Mouse (Mus musculus) lung, embryonic 15.5 days (tissue): ENCODE measurements around the gene Exoc3l2. TPM values are rescaled to one million over a fixed set of nuclear protein-coding genes. Genes with fewer than 3 reads are reported as not detected.
"Not testable (repeated sequence)": the region's sequence is repeated elsewhere in the genome, so short reads cannot be mapped to it uniquely, and the experiment has no call there.

ENCODE experiments used
- ATAC-seq: fragments of 200-750 bp; cut with Nextera tagmentation; 2 replicates; pipeline ENCODE4 v1.8.0; 2017; ENCODE audit warnings: moderate number of reproducible peaks, borderline replicate concordance; ENCODE audit not compliant: low FRiP score, low TSS enrichment; ENCODE audit errors: extremely low read depth
- H3K27ac ChIP-seq: fragments of 300-500 bp; sonication (generic); 2 replicates; pipeline ENCODE4 v1.5.1; 2015; ENCODE audit warnings: moderate library complexity, mild to moderate bottlenecking, inconsistent platforms
- H3K27me3 ChIP-seq: fragments of 300-500 bp; sonication (generic); 2 replicates; pipeline ENCODE4 v1.6.1; 2015; ENCODE audit warnings: inconsistent platforms
- H3K36me3 ChIP-seq: fragments of 300-500 bp; sonication (generic); 2 replicates; pipeline ENCODE4 v1.6.1; 2015; ENCODE audit warnings: inconsistent platforms
- H3K4me1 ChIP-seq: fragments of 300-500 bp; sonication (generic); 2 replicates; pipeline ENCODE4 v1.6.1; 2015; ENCODE audit warnings: inconsistent platforms
- H3K4me2 ChIP-seq: fragments of 300-500 bp; sonication (generic); 2 replicates; pipeline ENCODE4 v1.6.1; 2015; ENCODE audit warnings: inconsistent platforms, mild to moderate bottlenecking, moderate library complexity
- H3K4me3 ChIP-seq: fragments of 300-500 bp; sonication (generic); 2 replicates; pipeline ENCODE4 v1.5.1; 2015; ENCODE audit warnings: mild to moderate bottlenecking, inconsistent platforms
- H3K9ac ChIP-seq: fragments of 300-500 bp; sonication (generic); 2 replicates; pipeline ENCODE4 v1.6.1; 2015; ENCODE audit warnings: inconsistent platforms
- H3K9me3 ChIP-seq: fragments of 300-500 bp; sonication (generic); 2 replicates; pipeline ENCODE4 v1.6.1; 2016; ENCODE audit warnings: inconsistent platforms
- WGBS: fragments of 180-500 bp; shearing (Covaris S2); methylation state at CpG from one replicate; pipeline ENCODE4 v1.1.7; 2015; 5-methylcytosine and 5-hydroxymethylcytosine counted together
- polyA plus RNA-seq: library from polyadenylated mRNA; unstranded; fragments of >200 nt; fragmentation: Nextera tagmentation; extraction: Ambion mirVana; gene quantifications from 2 replicates; pipeline ENCODE4 v1.2.1, GENCODE M21; 2015

Exoc3l2 gene
- polyA plus RNA-seq, 1 experiment from 2014 or later: 1.4 TPM

DNA sequence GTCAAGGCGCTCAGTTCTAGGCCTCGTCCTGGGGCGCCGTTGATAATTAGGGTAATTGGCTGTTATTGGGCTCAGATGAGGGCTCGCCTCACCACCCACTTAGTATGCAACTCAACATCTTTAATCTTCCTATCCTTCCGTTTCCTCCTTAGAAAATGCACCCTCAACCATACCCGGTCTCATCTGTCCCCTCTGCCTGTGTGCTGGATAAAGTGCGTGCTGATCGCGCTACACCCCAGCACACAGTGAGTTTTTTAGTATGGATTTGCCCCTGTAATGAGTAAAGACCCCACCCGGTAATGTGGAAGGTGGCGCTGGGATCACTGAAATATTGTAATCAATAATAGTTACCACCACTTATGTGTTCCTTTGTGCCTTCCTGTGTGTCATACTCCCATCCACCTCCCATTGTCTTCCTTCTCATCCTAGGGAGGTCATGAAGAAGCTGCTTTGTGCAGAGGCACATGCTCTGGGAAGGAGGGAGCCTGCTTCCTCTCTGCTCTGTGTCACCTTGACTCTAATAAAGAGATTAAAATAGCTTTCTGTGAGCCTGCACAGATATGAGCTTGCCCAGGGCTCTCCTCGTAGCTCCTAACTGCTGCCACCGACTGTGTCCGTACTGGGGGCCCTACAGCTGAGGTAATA, 45.9 kb downstream of the Exoc3l2 start:
- ATAC-seq: no peak
- Histone ChIP-seq H3K27ac (peak overlapping the region; percentile 21; the same call in 1 of the 2 replicates), H3K9ac (peak overlapping the region; percentile 71), H3K4me1 (peaks cover 13% of the 10 kb centered on the region), H3K4me2 (peak overlapping the region; percentile 89), H3K9me3 (no peaks in the 10 kb centered on the region), H3K36me3 (no peaks in the 10 kb centered on the region), H3K4me3 (peak overlapping the region; percentile 57), H3K27me3 (no peaks in the 10 kb centered on the region)
- 3% methylated on average over 15 of the region's 15 CpGs for WGBS

DNA sequence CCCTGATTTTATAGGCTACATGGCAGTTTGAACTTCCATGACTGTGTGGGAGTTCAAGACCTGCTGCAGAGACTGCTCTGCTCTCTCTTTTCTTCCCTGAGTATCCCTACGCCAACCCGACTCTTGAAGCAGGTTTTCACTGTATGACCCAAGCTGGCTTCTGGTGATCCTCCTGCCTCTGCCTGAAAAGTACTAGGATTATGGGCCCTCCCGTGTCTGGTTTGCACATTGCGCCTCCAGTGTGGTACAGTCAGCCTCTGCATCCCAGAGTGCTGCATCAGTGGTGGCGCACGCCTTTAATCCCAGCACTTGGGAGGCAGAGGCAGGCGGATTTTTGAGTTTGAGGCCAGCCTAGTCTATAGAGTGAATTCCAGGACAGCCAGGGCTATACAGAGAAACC, 46.7 kb downstream of the Exoc3l2 start:
- no peak overlapping the region for H3K27ac ChIP-seq
- no peaks in the 10 kb centered on the region for H3K27me3 ChIP-seq
- H3K4me1 ChIP-seq: peaks cover 13% of the 10 kb centered on the region
- H3K4me2 ChIP-seq: peak overlapping the region; percentile 89
- H3K4me3 ChIP-seq: peak overlapping the region; percentile 57
- ATAC-seq: no peak
- no peak overlapping the region for H3K9ac ChIP-seq
- 97% methylated on average over 7 of the region's 7 CpGs for WGBS
- H3K9me3 ChIP-seq: no peaks in the 10 kb centered on the region
- H3K36me3 ChIP-seq: no peaks in the 10 kb centered on the region

DNA sequence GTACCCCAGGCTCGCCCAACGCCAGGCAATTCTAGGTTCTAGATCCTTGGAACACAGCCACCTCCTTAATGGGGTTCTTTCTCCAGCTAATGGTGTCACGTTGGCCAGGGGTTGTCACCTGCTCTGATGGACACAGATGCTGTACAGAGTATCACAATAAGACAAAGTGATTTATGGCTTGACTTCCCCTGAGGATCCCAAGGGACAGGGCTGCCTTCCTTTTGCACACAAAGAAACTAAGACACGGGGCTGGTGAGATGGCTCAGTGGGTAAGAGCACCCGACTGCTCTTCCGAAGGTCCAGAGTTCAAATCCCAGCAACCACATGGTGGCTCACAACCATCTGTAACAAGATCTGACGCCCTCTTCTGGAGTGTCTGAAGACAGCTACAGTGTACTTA, 48.8 kb downstream of the Exoc3l2 start:
- H3K27ac ChIP-seq, H3K4me3 ChIP-seq, H3K4me2 ChIP-seq, H3K27me3 ChIP-seq, H3K9ac ChIP-seq, ATAC-seq, H3K36me3 ChIP-seq, H3K9me3 ChIP-seq: not testable (repeated sequence)
- 81% methylated on average over 6 of the region's 7 CpGs for WGBS
- peaks cover 13% of the 10 kb centered on the region for H3K4me1 ChIP-seq

DNA sequence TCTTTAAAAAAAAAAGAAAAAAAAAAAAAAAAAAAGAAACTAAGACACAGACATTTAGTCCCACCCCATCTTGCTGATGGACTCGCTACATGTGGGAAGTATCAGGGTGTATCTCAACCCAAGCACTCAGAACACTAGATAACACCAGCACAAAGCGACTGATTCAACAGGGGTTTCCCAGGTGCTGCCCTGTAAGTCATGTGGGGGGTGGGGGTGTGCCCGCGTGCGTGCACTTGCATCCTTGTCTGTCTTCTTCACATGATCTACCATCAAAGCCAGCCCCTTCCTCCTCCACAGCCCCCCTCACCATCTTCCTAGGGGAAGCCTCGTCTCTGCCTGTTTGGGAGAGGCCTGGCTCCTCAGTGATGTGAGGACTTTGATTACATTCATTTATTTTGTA, 49.2 kb downstream of the Exoc3l2 start:
- Histone ChIP-seq H3K4me3 (no peak overlapping the region), H3K27me3 (peaks cover 9% of the 10 kb centered on the region), H3K4me1 (peaks cover 14% of the 10 kb centered on the region), H3K36me3 (no peaks in the 10 kb centered on the region), H3K27ac (no peak overlapping the region), H3K9ac (no peak overlapping the region), H3K9me3 (no peaks in the 10 kb centered on the region), H3K4me2 (no peak overlapping the region)
- WGBS: 68% methylated on average over 6 of the region's 6 CpGs
- ATAC-seq: no peak

DNA sequence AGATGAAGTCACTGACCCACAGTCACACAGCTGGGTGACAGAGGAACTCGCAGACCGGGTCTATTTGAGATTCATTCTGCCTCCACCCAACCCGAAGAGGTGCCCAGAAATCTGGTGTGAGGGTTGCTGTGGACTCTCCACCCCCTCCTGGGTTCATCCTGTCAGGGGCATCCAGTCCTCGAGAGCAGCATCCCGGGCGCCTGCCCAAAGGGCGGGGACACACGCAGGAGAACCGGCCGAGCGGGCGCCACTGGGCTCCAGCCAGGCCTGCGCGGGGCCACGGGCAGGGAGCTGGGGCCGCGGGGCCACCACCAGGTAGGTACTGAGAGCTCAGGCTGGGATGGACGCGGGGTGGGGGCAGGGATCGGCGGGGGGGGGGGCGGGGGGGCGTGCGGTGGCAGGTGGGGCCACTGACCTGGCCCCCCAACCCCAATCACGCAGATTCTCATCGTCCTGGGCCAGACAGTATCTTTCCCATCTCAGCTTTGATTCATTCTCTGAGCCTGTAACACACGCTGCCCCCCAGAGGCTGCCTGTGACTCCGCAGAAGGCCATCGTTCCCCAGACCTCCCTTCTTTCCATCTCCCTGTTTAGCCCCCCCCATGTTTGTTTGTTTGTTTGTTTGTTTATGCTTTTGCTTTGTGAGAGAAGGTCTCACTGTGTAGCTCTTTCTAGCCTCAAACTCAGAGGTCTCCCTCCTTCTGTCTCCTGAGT, 54.7 kb downstream of the Exoc3l2 start, which contains the start of gene Nkpd1:
Gene Nkpd1 (plus strand): TSS at position 187 of the 714 bp plus-strand sequence.
- ATAC-seq: peak; percentile 7; the same call in 1 of the 2 replicates
- H3K4me1 ChIP-seq: peaks cover 16% of the 10 kb centered on the region
- 4% methylated on average over 21 of the region's 29 CpGs for WGBS
- no peak within 1 kb of the TSS for H3K4me3 ChIP-seq
- H3K4me2 ChIP-seq: peak within 1 kb of the TSS; percentile 45
- no peak within 1 kb of the TSS for H3K27ac ChIP-seq
- 0 out of 2 replicates have a peak within 1 kb of the TSS, but pooled peaks have one; percentile 2 for H3K9ac ChIP-seq
- H3K27me3 ChIP-seq: peaks cover 63% of the 10 kb centered on the region
- no peaks in the 10 kb centered on the region for H3K9me3 ChIP-seq
- H3K36me3 ChIP-seq: no peaks in the 10 kb centered on the region

DNA sequence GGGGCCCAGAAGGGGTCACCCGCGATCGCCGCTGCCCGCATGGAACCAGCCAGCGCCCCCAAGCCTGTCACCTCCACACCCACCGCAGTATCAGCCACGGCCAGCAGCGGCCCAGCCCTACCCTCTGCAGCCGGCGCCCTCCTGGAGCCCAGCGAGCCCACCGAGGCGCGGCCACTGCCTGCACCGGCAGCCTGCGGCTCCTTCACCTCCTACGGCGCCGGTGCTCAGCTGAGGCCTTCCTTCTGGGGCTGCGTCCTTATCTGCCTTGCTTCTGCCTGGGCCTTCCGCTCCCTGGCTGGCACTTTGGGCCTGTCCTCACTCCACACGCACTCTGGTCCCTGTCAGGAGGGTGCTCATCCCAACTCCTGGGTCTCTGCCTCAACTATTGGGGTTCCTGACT, 56.9 kb downstream of the Exoc3l2 start:
- no peak overlapping the region for H3K27ac ChIP-seq
- H3K36me3 ChIP-seq: no peaks in the 10 kb centered on the region
- H3K9ac ChIP-seq: no peak overlapping the region
- H3K4me1 ChIP-seq: peaks cover 35% of the 10 kb centered on the region
- no peaks in the 10 kb centered on the region for H3K9me3 ChIP-seq
- ATAC-seq: no peak
- WGBS: 5% methylated on average over 23 of the region's 23 CpGs
- H3K4me3 ChIP-seq: peak overlapping the region; percentile 21
- peaks cover 85% of the 10 kb centered on the region for H3K27me3 ChIP-seq
- peak overlapping the region; percentile 51 for H3K4me2 ChIP-seq

DNA sequence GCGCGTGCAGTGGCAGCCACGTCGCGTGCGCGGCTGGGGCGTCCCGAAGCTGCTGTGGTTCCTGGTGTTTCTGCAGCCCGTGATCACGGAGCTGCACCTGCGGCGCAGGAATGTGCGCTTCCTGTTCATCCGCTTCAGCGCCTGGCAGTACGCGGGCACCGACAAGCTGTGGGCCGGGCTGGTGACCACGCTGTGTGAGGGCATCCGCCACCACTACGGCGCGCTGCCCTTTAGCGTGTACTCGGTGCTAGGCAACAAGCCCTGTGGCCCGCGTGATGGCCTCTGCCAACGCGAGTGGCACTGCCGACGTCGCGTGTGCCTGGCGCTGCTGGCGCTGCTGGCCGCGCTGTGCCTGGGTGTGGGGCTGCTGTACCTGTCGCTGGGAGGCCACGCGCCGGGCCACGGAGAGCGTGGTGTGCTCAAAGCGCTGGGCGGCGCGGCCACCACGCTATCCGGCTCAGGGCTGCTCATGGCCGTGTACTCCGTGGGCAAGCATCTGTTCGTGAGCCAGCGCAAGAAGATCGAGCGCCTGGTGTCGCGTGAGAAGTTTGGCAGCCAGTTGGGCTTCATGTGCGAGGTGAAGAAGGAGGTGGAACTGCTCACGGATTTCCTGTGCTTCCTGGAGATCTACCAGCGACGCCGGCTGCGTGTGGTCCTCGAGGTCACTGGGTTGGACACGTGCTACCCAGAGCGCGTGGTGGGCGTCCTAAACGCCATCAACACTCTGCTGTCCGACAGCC, 60.1 kb downstream of the Exoc3l2 start:
- Histone ChIP-seq H3K9me3 (no peaks in the 10 kb centered on the region), H3K4me3 (peak overlapping the region; percentile 39), H3K4me2 (peak overlapping the region; percentile 86), H3K4me1 (peaks cover 27% of the 10 kb centered on the region), H3K36me3 (no peaks in the 10 kb centered on the region), H3K27me3 (peaks cover 73% of the 10 kb centered on the region), H3K27ac (no peak overlapping the region), H3K9ac (0 out of 2 replicates have a peak overlapping the region, but pooled peaks have one; percentile 34)
- ATAC-seq: 0 out of 2 replicates have a peak, but pooled peaks have one; percentile 19
- WGBS: 7% methylated on average over 72 of the region's 72 CpGs

DNA sequence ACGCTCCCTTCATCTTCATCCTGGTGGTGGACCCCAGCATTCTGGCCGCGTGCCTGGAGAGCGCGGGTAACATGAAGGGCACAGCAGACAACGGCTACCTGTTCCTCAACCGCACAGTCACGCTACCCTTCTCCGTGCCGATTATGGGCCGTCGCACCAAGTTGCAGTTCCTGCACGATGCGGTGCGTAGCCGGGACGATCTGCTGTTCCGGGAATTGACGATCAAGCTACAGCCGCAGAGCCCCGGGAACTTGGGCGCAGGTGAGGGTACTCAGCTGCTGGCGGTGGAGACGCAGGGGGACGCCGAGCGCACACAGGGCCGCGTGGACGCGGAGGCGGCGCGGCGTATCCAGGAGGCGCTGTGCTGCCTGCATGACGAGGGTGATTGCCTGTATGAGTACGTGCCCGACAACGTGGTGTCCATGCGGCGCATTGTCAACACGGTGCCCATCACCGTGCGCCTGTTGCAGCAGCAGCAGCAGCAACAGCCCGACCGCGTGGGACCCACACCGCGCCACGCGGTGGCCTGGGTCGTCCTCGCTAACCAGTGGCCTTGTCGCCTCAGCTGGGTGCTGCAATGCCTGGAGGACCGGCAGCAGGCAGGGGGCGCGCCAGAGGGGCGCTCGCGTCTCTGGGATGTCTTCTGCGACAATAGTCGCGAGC, 60.8 kb downstream of the Exoc3l2 start:
- Histone ChIP-seq H3K36me3 (no peaks in the 10 kb centered on the region), H3K9me3 (no peaks in the 10 kb centered on the region), H3K27me3 (peaks cover 66% of the 10 kb centered on the region), H3K4me3 (peak overlapping the region; percentile 39), H3K9ac (peak overlapping the region; percentile 34; the same call in 1 of the 2 replicates), H3K4me1 (peaks cover 27% of the 10 kb centered on the region), H3K4me2 (peak overlapping the region; percentile 86), H3K27ac (no peak overlapping the region)
- WGBS: 2% methylated on average over 64 of the region's 64 CpGs
- ATAC-seq: peak; percentile 21; the same call in 1 of the 2 replicates

DNA sequence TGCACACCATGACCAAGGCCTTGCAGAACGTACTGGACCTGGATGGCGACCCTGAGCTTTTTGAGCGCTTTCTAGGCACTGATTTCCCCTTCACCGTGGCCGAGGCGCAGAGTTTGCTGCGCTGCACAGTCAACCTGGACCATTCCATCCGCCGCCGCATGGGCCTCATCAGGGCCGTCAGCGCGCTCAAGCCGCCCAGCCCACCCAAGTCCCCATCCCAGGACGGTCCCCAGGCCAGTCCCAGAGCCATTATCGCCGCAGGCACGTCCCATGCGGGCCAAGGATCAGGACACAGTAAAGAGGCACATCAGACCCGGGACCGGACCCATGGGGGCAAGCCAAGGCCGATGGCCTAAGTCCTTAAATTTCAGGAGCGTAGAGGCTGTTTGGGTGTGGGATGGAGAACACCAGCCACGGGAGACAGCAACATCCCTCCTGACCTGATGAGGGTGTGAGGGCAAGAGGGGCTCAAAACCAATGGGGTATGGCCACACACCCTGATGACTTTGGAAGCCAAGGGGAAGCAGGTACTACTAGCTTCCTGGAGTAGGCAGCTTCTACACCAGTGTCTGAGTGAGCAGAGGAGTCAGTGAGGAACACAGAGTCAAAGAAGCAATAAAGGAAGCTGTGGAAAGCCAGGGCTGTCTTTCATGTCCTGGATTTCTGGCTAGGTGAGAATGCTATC, 61.4 kb downstream of the Exoc3l2 start:
- Histone ChIP-seq H3K4me1 (peaks cover 26% of the 10 kb centered on the region), H3K9me3 (no peaks in the 10 kb centered on the region), H3K36me3 (peaks cover 4% of the 10 kb centered on the region; the same call in 1 of the 2 replicates), H3K4me2 (peak overlapping the region; percentile 86), H3K27me3 (peaks cover 59% of the 10 kb centered on the region), H3K4me3 (peak overlapping the region; percentile 39), H3K9ac (no peak overlapping the region), H3K27ac (no peak overlapping the region)
- no peak for ATAC-seq
- whole genome bisulfite sequencing: 13% methylated on average over 24 of the region's 24 CpGs

DNA sequence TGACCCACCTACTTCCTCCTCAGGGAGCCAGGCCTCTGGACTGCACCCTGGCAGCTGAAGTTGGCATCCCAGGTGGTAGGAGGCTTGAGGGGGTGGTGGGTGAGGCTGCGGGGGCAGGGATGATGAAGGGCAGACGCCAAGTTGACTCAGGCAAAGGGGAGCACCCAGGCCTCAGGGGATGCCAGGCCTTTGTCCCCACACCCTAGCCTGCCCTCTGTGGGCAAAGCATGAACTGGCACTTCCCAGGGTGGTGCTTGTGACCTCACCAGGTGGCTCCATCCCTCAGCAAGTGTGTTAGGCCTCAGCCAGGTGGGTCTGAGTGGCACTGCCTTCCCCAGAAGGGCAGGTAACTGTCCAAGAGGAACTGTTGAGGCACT, 62.0 kb downstream of the Exoc3l2 start:
- no peak for ATAC-seq
- no peak overlapping the region for H3K9ac ChIP-seq
- peaks cover 21% of the 10 kb centered on the region for H3K4me1 ChIP-seq
- no peak overlapping the region for H3K4me3 ChIP-seq
- no peak overlapping the region for H3K27ac ChIP-seq
- H3K9me3 ChIP-seq: no peaks in the 10 kb centered on the region
- H3K4me2 ChIP-seq: no peak overlapping the region
- 67% methylated on average over 2 of the region's 2 CpGs for WGBS
- peaks cover 54% of the 10 kb centered on the region for H3K27me3 ChIP-seq
- peaks cover 9% of the 10 kb centered on the region; the same call in 1 of the 2 replicates for H3K36me3 ChIP-seq

DNA sequence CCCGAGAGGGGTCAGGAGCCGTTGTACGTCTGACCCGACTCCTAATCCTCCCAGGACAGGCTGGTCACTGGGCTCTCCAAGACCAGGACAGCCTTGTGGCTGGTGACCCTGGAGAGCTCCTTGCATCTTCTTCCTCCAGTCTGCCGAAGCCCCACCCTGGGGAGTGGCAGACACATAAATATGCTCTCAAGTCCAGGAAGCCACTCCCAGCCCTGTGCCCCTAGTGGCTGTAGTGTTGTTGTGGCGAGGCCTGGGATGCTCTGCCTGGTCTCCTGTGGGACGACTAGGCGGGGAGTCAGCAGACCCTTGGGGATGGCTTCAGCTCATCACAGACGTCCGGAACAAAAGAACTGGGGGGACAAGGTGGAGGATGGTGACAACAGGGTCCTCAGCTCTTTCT, 67.9 kb downstream of the Exoc3l2 start:
- no peak overlapping the region for H3K27ac ChIP-seq
- 71% methylated on average over 10 of the region's 10 CpGs for WGBS
- no peak overlapping the region for H3K4me2 ChIP-seq
- H3K27me3 ChIP-seq: no peaks in the 10 kb centered on the region
- H3K4me3 ChIP-seq: no peak overlapping the region
- H3K9ac ChIP-seq: no peak overlapping the region
- peaks cover 53% of the 10 kb centered on the region for H3K36me3 ChIP-seq
- H3K9me3 ChIP-seq: no peaks in the 10 kb centered on the region
- ATAC-seq: no peak
- H3K4me1 ChIP-seq: no peaks in the 10 kb centered on the region
